Mouse (Mus musculus): Measurements from ENCODE around the gene Clrn2. TPM values are rescaled to one million over a fixed set of nuclear protein-coding genes. Genes with fewer than 3 reads are reported as not detected.

Clrn2 gene
- polyA plus RNA-seq, 1 experiment, result not detected

- Histone ChIP-seq H3K27ac (ENCODE audit: insufficient read depth, low read length) (no peak overlapping the region), H3K4me1 (ENCODE audit: control insufficient read depth, insufficient read depth, low read length) (no peaks in the 10 kb centered on the region), H3K27me3 (ENCODE audit: control insufficient read depth, insufficient read depth, low read length) (no peaks in the 10 kb centered on the region), H3K4me3 (replicated peaks; ENCODE audit: insufficient read depth, low read depth, low read length) (no peak overlapping the region)
- no peak for TF ChIP-seq POLR2A (IDR thresholded peaks at IDR 0.05; ENCODE audit: borderline replicate concordance, insufficient read depth, low read length)
- TF ChIP-seq CTCF (IDR thresholded peaks at IDR 0.05; ENCODE audit: borderline replicate concordance, insufficient read depth, low read depth, low read length), result no peak
- WGBS, result 6% methylated on average over 7 of the region's 7 CpGs
- DNase-seq, result no peak
Measured at GRCm38 (mm10) chr5:45472880-45473450, 19.4 kb downstream of the Clrn2 start.

- WGBS, result 4% methylated on average over 1 of the region's 1 CpGs
- no peaks in the 10 kb centered on the region for H3K27me3 ChIP-seq (ENCODE audit: control insufficient read depth, insufficient read depth, low read length)
- H3K4me1 ChIP-seq (ENCODE audit: control insufficient read depth, insufficient read depth, low read length), result no peaks in the 10 kb centered on the region
- H3K4me3 ChIP-seq (replicated peaks; ENCODE audit: insufficient read depth, low read depth, low read length), result no peak overlapping the region
- TF ChIP-seq POLR2A (IDR thresholded peaks at IDR 0.05; ENCODE audit: borderline replicate concordance, insufficient read depth, low read length), result no peak
- TF ChIP-seq CTCF (IDR thresholded peaks at IDR 0.05; ENCODE audit: borderline replicate concordance, insufficient read depth, low read depth, low read length), result no peak
- DNase-seq, result no peak
- H3K27ac ChIP-seq (ENCODE audit: insufficient read depth, low read length), result no peak overlapping the region
Measured at GRCm38 (mm10) chr5:45473521-45473920, 20.0 kb downstream of the Clrn2 start.

- no peaks in the 10 kb centered on the region for H3K4me1 ChIP-seq (ENCODE audit: control insufficient read depth, insufficient read depth, low read length)
- TF ChIP-seq CTCF (IDR thresholded peaks at IDR 0.05; ENCODE audit: borderline replicate concordance, insufficient read depth, low read depth, low read length) (peak; percentile 59; the same call in 1 of the 2 replicates), POLR2A (IDR thresholded peaks at IDR 0.05; ENCODE audit: borderline replicate concordance, insufficient read depth, low read length) (no peak)
- DNase-seq, result peak in 1 of 2 experiments; percentile 49
- no peak overlapping the region for H3K27ac ChIP-seq (ENCODE audit: insufficient read depth, low read length)
- no peak overlapping the region for H3K4me3 ChIP-seq (replicated peaks; ENCODE audit: insufficient read depth, low read depth, low read length)
- WGBS, result 25% methylated on average over 6 of the region's 6 CpGs
- H3K27me3 ChIP-seq (ENCODE audit: control insufficient read depth, insufficient read depth, low read length), result no peaks in the 10 kb centered on the region
Measured at GRCm38 (mm10) chr5:45474215-45474614, 20.7 kb downstream of the Clrn2 start.

- Histone ChIP-seq H3K4me1 (ENCODE audit: control insufficient read depth, insufficient read depth, low read length) (no peaks in the 10 kb centered on the region), H3K4me3 (replicated peaks; ENCODE audit: insufficient read depth, low read depth, low read length) (no peak overlapping the region), H3K27me3 (ENCODE audit: control insufficient read depth, insufficient read depth, low read length) (no peaks in the 10 kb centered on the region), H3K27ac (ENCODE audit: insufficient read depth, low read length) (no peak overlapping the region)
- DNase-seq, result no peak
- 82% methylated on average over 3 of the region's 4 CpGs for WGBS
- TF ChIP-seq POLR2A (IDR thresholded peaks at IDR 0.05; ENCODE audit: borderline replicate concordance, insufficient read depth, low read length) (no peak), CTCF (IDR thresholded peaks at IDR 0.05; ENCODE audit: borderline replicate concordance, insufficient read depth, low read depth, low read length) (no peak)
Measured at GRCm38 (mm10) chr5:45474758-45475157, 21.2 kb downstream of the Clrn2 start.

- no peaks in the 10 kb centered on the region for H3K4me1 ChIP-seq (ENCODE audit: control insufficient read depth, insufficient read depth, low read length)
- TF ChIP-seq POLR2A (IDR thresholded peaks at IDR 0.05; ENCODE audit: borderline replicate concordance, insufficient read depth, low read length) (no peak), CTCF (IDR thresholded peaks at IDR 0.05; ENCODE audit: borderline replicate concordance, insufficient read depth, low read depth, low read length) (no peak)
- H3K27me3 ChIP-seq (ENCODE audit: control insufficient read depth, insufficient read depth, low read length), result no peaks in the 10 kb centered on the region
- DNase-seq, result no peak
- 28% methylated on average over 5 of the region's 5 CpGs for WGBS
- no peak overlapping the region for H3K27ac ChIP-seq (ENCODE audit: insufficient read depth, low read length)
- no peak overlapping the region for H3K4me3 ChIP-seq (replicated peaks; ENCODE audit: insufficient read depth, low read depth, low read length)
Measured at GRCm38 (mm10) chr5:45475771-45476170, 22.2 kb downstream of the Clrn2 start.

GRCm38 (mm10) chr5:45476288-45476687 lies 22.7 kb downstream of the Clrn2 start:
- DNase-seq, result no peak
- Histone ChIP-seq H3K4me1 (ENCODE audit: control insufficient read depth, insufficient read depth, low read length) (no peaks in the 10 kb centered on the region), H3K27ac (ENCODE audit: insufficient read depth, low read length) (no peak overlapping the region), H3K4me3 (replicated peaks; ENCODE audit: insufficient read depth, low read depth, low read length) (no peak overlapping the region), H3K27me3 (ENCODE audit: control insufficient read depth, insufficient read depth, low read length) (no peaks in the 10 kb centered on the region)
- 2% methylated on average over 6 of the region's 6 CpGs for WGBS
- TF ChIP-seq POLR2A (IDR thresholded peaks at IDR 0.05; ENCODE audit: borderline replicate concordance, insufficient read depth, low read length) (no peak), CTCF (IDR thresholded peaks at IDR 0.05; ENCODE audit: borderline replicate concordance, insufficient read depth, low read depth, low read length) (no peak)

GRCm38 (mm10) chr5:45477601-45478000 lies 24.1 kb downstream of the Clrn2 start:
- Histone ChIP-seq H3K4me3 (replicated peaks; ENCODE audit: insufficient read depth, low read depth, low read length) (no peak overlapping the region), H3K4me1 (ENCODE audit: control insufficient read depth, insufficient read depth, low read length) (no peaks in the 10 kb centered on the region), H3K27me3 (ENCODE audit: control insufficient read depth, insufficient read depth, low read length) (no peaks in the 10 kb centered on the region), H3K27ac (ENCODE audit: insufficient read depth, low read length) (no peak overlapping the region)
- no peak for DNase-seq
- TF ChIP-seq CTCF (IDR thresholded peaks at IDR 0.05; ENCODE audit: borderline replicate concordance, insufficient read depth, low read depth, low read length), result no peak
- no peak for TF ChIP-seq POLR2A (IDR thresholded peaks at IDR 0.05; ENCODE audit: borderline replicate concordance, insufficient read depth, low read length)
- WGBS, result 44% methylated on average over 7 of the region's 7 CpGs

- Histone ChIP-seq H3K27me3 (ENCODE audit: control insufficient read depth, insufficient read depth, low read length) (no peaks in the 10 kb centered on the region), H3K4me3 (replicated peaks; ENCODE audit: insufficient read depth, low read depth, low read length) (no peak overlapping the region), H3K27ac (ENCODE audit: insufficient read depth, low read length) (no peak overlapping the region), H3K4me1 (ENCODE audit: control insufficient read depth, insufficient read depth, low read length) (no peaks in the 10 kb centered on the region)
- TF ChIP-seq CTCF (IDR thresholded peaks at IDR 0.05; ENCODE audit: borderline replicate concordance, insufficient read depth, low read depth, low read length) (no peak), POLR2A (IDR thresholded peaks at IDR 0.05; ENCODE audit: borderline replicate concordance, insufficient read depth, low read length) (no peak)
- DNase-seq, result no peak
- 91% methylated on average over 1 of the region's 1 CpGs for WGBS
Measured at GRCm38 (mm10) chr5:45480066-45480465, 26.5 kb downstream of the Clrn2 start.
